Mouse (Mus musculus) brain, embryonic 14.5 days (tissue): ENCODE results near the gene Rad51d. TPM values are rescaled to one million over a fixed set of nuclear protein-coding genes. Genes with fewer than 3 reads are reported as not detected.

Experiments used
- DNase-seq: peaks from one replicate; pipeline ENCODE4 v3.0.0-alpha.2; 2011; ENCODE audit warnings: low read depth
- CTCF ChIP-seq: fragments of 200-500 bp; IDR thresholded peaks from 2 replicates; pipeline ENCODE4 v1.5.1; 2012; ENCODE audit warnings: inconsistent platforms, mild to moderate bottlenecking, moderate library complexity, borderline replicate concordance; ENCODE audit not compliant: insufficient read depth, insufficient read length; ENCODE audit errors: extremely low read depth
- POLR2A ChIP-seq: fragments of 200-500 bp; IDR thresholded peaks from 2 replicates; pipeline ENCODE4 v1.6.1; 2012; ENCODE audit warnings: mild to moderate bottlenecking, inconsistent platforms, borderline replicate concordance; ENCODE audit not compliant: poor library complexity, insufficient read depth, insufficient read length, severe bottlenecking; ENCODE audit errors: extremely low read depth
- polyA plus RNA-seq: library from polyadenylated mRNA; depleted of rRNA; stranded (reverse); fragments of >200 nt; gene quantifications from 2 replicates; pipeline ENCODE4 v1.2.3, GENCODE M21; 2012; rRNA removed

Rad51d gene
- polyA plus RNA-seq, 1 experiment, result 9.5 TPM

DNA sequence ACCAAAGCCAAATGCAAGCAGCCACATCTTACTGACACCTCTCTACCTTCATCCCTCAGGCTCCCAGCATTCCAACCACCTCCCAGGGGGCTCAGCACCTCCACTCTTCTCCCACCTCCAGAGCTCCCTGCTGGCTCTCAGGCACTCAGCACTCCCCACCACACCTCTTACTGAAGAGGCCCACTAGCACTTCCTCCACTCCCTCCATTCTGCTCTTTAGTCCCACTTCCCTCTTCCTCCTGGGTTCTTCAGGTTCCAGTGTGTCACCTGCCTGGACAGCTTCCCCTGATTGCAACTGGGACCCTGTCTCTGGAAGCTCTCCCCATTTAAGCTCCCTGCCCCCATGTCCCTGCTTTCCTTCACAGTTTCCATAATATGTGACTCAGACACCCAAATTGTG, 63.6 kb downstream of the Rad51d start:
- no peak for DNase-seq

More for the DNA sequence above, 63.6 kb downstream of the Rad51d start:
- TF ChIP-seq CTCF, result no peak
- no peak for TF ChIP-seq POLR2A

Other genes with a start within 250 kb of the Rad51d start
- 0.16 and 0.20 TPM in 2 replicates for gene Cct6b, start 126.3 kb downstream of the Rad51d start, polyA plus RNA-seq
- 13.6 and 13.8 TPM in 2 replicates for gene Zfp830, start 126.3 kb downstream of the Rad51d start, polyA plus RNA-seq
- 43.9 and 46.2 TPM in 2 replicates for gene Lig3, start 109.5 kb downstream of the Rad51d start, polyA plus RNA-seq
- 5.7 and 7.6 TPM in 2 replicates for gene Rffl, start 19.4 kb downstream of the Rad51d start, polyA plus RNA-seq
- gene Fndc8, start 1.5 kb upstream of the Rad51d start, polyA plus RNA-seq, result 0.03 TPM in 1 of 2 replicates, not detected in the other
- gene Nle1, start 17.8 kb upstream of the Rad51d start, polyA plus RNA-seq, result 59.1 and 92.3 TPM in 2 replicates
- gene Unc45b, start 19.9 kb upstream of the Rad51d start, polyA plus RNA-seq, result 1.1 and 1.5 TPM in 2 replicates
- gene Slfn5, start 60.7 kb upstream of the Rad51d start, polyA plus RNA-seq, result 0.57 and 1.0 TPM in 2 replicates
- gene Slfn9, start 101.2 kb upstream of the Rad51d start, polyA plus RNA-seq, result 2.3 TPM in 2 replicates
- 0.09 and 0.11 TPM in 2 replicates for gene Slfn8, start 130.2 kb upstream of the Rad51d start, polyA plus RNA-seq
- 0.53 and 0.77 TPM in 2 replicates for gene Slfn2, start 174.5 kb upstream of the Rad51d start, polyA plus RNA-seq
- gene Slfn1, start 226.2 kb upstream of the Rad51d start, polyA plus RNA-seq, result 0.07 TPM in 1 of 2 replicates, not detected in the other